Mouse (Mus musculus) G1E (cell line): ENCODE measurements around the gene Tifab. TPM values are rescaled to one million over a fixed set of nuclear protein-coding genes. Genes with fewer than 3 reads are reported as not detected.

Source experiments
- ATAC-seq: 2 replicates; pipeline ENCODE4 v1.8.0; 2016; ENCODE audit warnings: mild to moderate bottlenecking; ENCODE audit not compliant: insufficient number of reproducible peaks, poor library complexity, low FRiP score, severe bottlenecking; ENCODE audit errors: extremely low read depth
- DNase-seq: peaks from one replicate; pipeline ENCODE4 v3.0.0; 2012; ENCODE audit warnings: low spot score
- H3K27me3 ChIP-seq: 2 replicates; pipeline ENCODE4 v1.6.1; 2012; ENCODE audit warnings: mild to moderate bottlenecking, low read length, inconsistent platforms; ENCODE audit not compliant: insufficient read depth
- H3K36me3 ChIP-seq: replicated peaks from 2 replicates; pipeline ENCODE3; 2012; ENCODE audit warnings: mild to moderate bottlenecking, inconsistent platforms
- H3K4me1 ChIP-seq: 2 replicates; pipeline ENCODE4 v1.6.1; 2012; ENCODE audit warnings: low read depth, low read length, inconsistent platforms, mixed read lengths; ENCODE audit not compliant: insufficient read depth
- H3K4me3 ChIP-seq: 2 replicates; pipeline ENCODE4 v1.5.1; 2012; ENCODE audit warnings: low read depth, mild to moderate bottlenecking, inconsistent platforms, low read length, moderate library complexity, mixed read lengths
- H3K9me3 ChIP-seq: replicated peaks from 2 replicates; pipeline ENCODE4 v1.6.1; 2012; ENCODE audit warnings: inconsistent platforms
- CTCF ChIP-seq: IDR thresholded peaks from 2 replicates; pipeline ENCODE4 v1.5.1; 2012; ENCODE audit warnings: low read depth, low read length, inconsistent platforms, mixed read lengths
- GATA1 ChIP-seq: IDR thresholded peaks from 2 replicates; pipeline ENCODE4 v1.6.1; 2012; ENCODE audit warnings: borderline replicate concordance, low read length, inconsistent platforms, mixed read lengths
- GATA2 ChIP-seq: IDR thresholded peaks from 2 replicates; pipeline ENCODE4 v1.6.1; 2012; ENCODE audit warnings: low read depth, low read length, inconsistent platforms, borderline replicate concordance
- POLR2AphosphoS5 ChIP-seq: IDR thresholded peaks from 2 replicates; pipeline ENCODE4 v1.6.1; 2012; ENCODE audit warnings: low read depth, low read length, inconsistent platforms; ENCODE audit not compliant: insufficient replicate concordance
- TAL1 ChIP-seq: conservative IDR thresholded peaks from 2 replicates; pipeline ENCODE4 v1.6.1; 2012; ENCODE audit warnings: low read depth, low read length, inconsistent platforms, mixed read lengths
- polyA plus RNA-seq: library from polyadenylated mRNA; stranded (reverse); fragments of >175 nt; gene quantifications from 2 replicates; pipeline ENCODE4 v1.2.3, GENCODE M21; 2012
- total RNA-seq, 2 experiments: library from RNA; stranded (forward) in 1 of 2; stranded (reverse) in 1 of 2; fragments of 200-1000 nt in 1 of 2; fragments of >200 nt in 1 of 2; fragmentation: Nextera tagmentation in 1 of 2; gene quantifications; 2 replicates each; pipeline ENCODE4 v1.2.3; 2014 to 2017

Tifab gene
- total and polyA plus RNA-seq, 3 experiments: 0.16 TPM; not detected in 2

GRCm38 (mm10) chr13:56159614-56160363 is 18.9 kb downstream of the Tifab start:
- Histone ChIP-seq H3K36me3 (no peaks in the 10 kb centered on the region), H3K27me3 (peaks cover 38% of the 10 kb centered on the region), H3K9me3 (no peaks in the 10 kb centered on the region), H3K4me3 (no peak overlapping the region), H3K4me1 (no peaks in the 10 kb centered on the region; the same call in 1 of the 2 replicates)
- ATAC-seq (no peak), DNase-seq (no peak)
- no peak for TF ChIP-seq CTCF
- no peak for TF ChIP-seq POLR2AphosphoS5
- no peak for TF ChIP-seq GATA1
- no peak for TF ChIP-seq TAL1
- TF ChIP-seq GATA2: no peak

- TF ChIP-seq GATA2 (no peak), POLR2AphosphoS5 (no peak), TAL1 (no peak)
- ATAC-seq: no peak
- peaks cover 34% of the 10 kb centered on the region for H3K27me3 ChIP-seq
- no peaks in the 10 kb centered on the region for H3K36me3 ChIP-seq
- no peaks in the 10 kb centered on the region for H3K9me3 ChIP-seq
- H3K4me3 ChIP-seq: no peak overlapping the region
- peaks cover 2% of the 10 kb centered on the region; the same call in 1 of the 2 replicates for H3K4me1 ChIP-seq
- no peak for DNase-seq
Observed at GRCm38 (mm10) chr13:56159016-56159601, 19.6 kb downstream of the Tifab start.

GRCm38 (mm10) chr13:56155671-56156070 is 23.0 kb downstream of the Tifab start:
- Histone ChIP-seq H3K9me3 (no peaks in the 10 kb centered on the region), H3K4me1 (peaks cover 31% of the 10 kb centered on the region), H3K4me3 (no peak overlapping the region), H3K27me3 (peaks cover 26% of the 10 kb centered on the region), H3K36me3 (no peaks in the 10 kb centered on the region)
- TF ChIP-seq GATA1 (no peak), CTCF (no peak), GATA2 (no peak), POLR2AphosphoS5 (no peak), TAL1 (no peak)
- ATAC-seq (no peak), DNase-seq (no peak)

GRCm38 (mm10) chr13:56155048-56155447 is 23.6 kb downstream of the Tifab start:
- ATAC-seq (no peak), DNase-seq (no peak)
- no peak overlapping the region for H3K4me3 ChIP-seq
- TF ChIP-seq GATA1: no peak
- no peak for TF ChIP-seq CTCF
- no peak for TF ChIP-seq POLR2AphosphoS5
- H3K4me1 ChIP-seq: peaks cover 37% of the 10 kb centered on the region
- H3K9me3 ChIP-seq: no peaks in the 10 kb centered on the region
- peaks cover 20% of the 10 kb centered on the region for H3K27me3 ChIP-seq
- H3K36me3 ChIP-seq: no peaks in the 10 kb centered on the region

- Histone ChIP-seq H3K4me3 (no peak overlapping the region; the same call in 1 of the 2 replicates), H3K9me3 (no peaks in the 10 kb centered on the region), H3K27me3 (peaks cover 12% of the 10 kb centered on the region), H3K36me3 (no peaks in the 10 kb centered on the region), H3K4me1 (peaks cover 45% of the 10 kb centered on the region)
- no peak for TF ChIP-seq CTCF
- no peak for TF ChIP-seq GATA2
- no peak for TF ChIP-seq GATA1
- TF ChIP-seq POLR2AphosphoS5: no peak
- no peak for TF ChIP-seq TAL1
- ATAC-seq (peak; percentile 61), DNase-seq (peak; percentile 42)
Observed at GRCm38 (mm10) chr13:56152773-56153460, 25.8 kb downstream of the Tifab start.

GRCm38 (mm10) chr13:56151404-56152226 is 27.1 kb downstream of the Tifab start:
- ATAC-seq (peak; percentile 72), DNase-seq (peak; percentile 67)
- peaks cover 57% of the 10 kb centered on the region for H3K4me1 ChIP-seq
- no peaks in the 10 kb centered on the region for H3K36me3 ChIP-seq
- TF ChIP-seq GATA2 (no peak), GATA1 (no peak), CTCF (peak; percentile 58)
- H3K27me3 ChIP-seq: peaks cover 6% of the 10 kb centered on the region
- H3K4me3 ChIP-seq: peak overlapping the region; percentile 69
- H3K9me3 ChIP-seq: no peaks in the 10 kb centered on the region
